In genomic region chr6:47828950-47829349, GRCm38 (mm10) we compare ENCODE assay signal across 8 mouse cellular contexts. TPM values are rescaled to one million over a fixed set of nuclear protein-coding genes. Genes with fewer than 3 reads are reported as not detected.
DNase-seq lines count a peak whose midpoint lies in the region; ATAC-seq and TF ChIP-seq lines count a peak whose summit lies in the region.

No protein-coding gene starts in this region.

- no peaks in the 10 kb centered on the region for H3K9me3 ChIP-seq in hindbrain, embryonic 16.5 days (ENCODE audit: control insufficient read depth, low read length)
- H3K9me3 ChIP-seq in neural tube, embryonic 14.5 days (ENCODE audit: control insufficient read depth, low read length): no peaks in the 10 kb centered on the region

- WGBS in hindbrain, embryonic 16.5 days: 16% methylated on average over 1 of the region's 1 CpGs
- 14% methylated on average over 1 of the region's 1 CpGs for WGBS in neural tube, embryonic 14.5 days

- H3K4me2 ChIP-seq in hindbrain, embryonic 16.5 days (ENCODE audit: low read length): peak overlapping the region; percentile 57
- peak overlapping the region; percentile 59 for H3K4me2 ChIP-seq in neural tube, embryonic 14.5 days (ENCODE audit: low read depth, low read length)

- no peak overlapping the region for H3K9ac ChIP-seq in hindbrain, embryonic 16.5 days (ENCODE audit: low read depth, low read length)
- H3K9ac ChIP-seq in neural tube, embryonic 14.5 days (replicated peaks; ENCODE audit: low read depth, low read length): peak overlapping the region; percentile 93; the same call in 1 of the 2 replicates

- peak; percentile 54 for TF ChIP-seq CTCF in left cerebral cortex, adult 2 months (IDR thresholded peaks at IDR 0.05)
- TF ChIP-seq CTCF in cortical plate, adult 2 months (IDR thresholded peaks at IDR 0.05; ENCODE audit: extremely low read depth, insufficient read depth, low read length): peak; percentile 33; the same call in 1 of the 2 replicates

- H3K36me3 ChIP-seq in hindbrain, embryonic 16.5 days (ENCODE audit: control insufficient read depth, insufficient read depth, low read length): peaks cover 8% of the 10 kb centered on the region
- peaks cover 19% of the 10 kb centered on the region for H3K36me3 ChIP-seq in neural tube, embryonic 14.5 days (ENCODE audit: control insufficient read depth, insufficient read depth, low read length)

- H3K27ac ChIP-seq in left cerebral cortex, adult 2 months: no peak overlapping the region
- H3K27ac ChIP-seq in cortical plate, adult 2 months (ENCODE audit: insufficient read depth, low read length): no peak overlapping the region
- H3K27ac ChIP-seq in hindbrain, embryonic 16.5 days (ENCODE audit: low read depth, low read length): no peak overlapping the region
- H3K27ac ChIP-seq in neural tube, embryonic 14.5 days (ENCODE audit: low read depth, low read length): no peak overlapping the region

- no peaks in the 10 kb centered on the region for H3K4me1 ChIP-seq in cortical plate, adult 2 months (ENCODE audit: control insufficient read depth, insufficient read depth, low read length)
- H3K4me1 ChIP-seq in hindbrain, embryonic 16.5 days (ENCODE audit: control insufficient read depth, insufficient read depth, low read depth, low read length): peaks cover 13% of the 10 kb centered on the region
- H3K4me1 ChIP-seq in neural tube, embryonic 14.5 days (ENCODE audit: control insufficient read depth, insufficient read depth, low read length): peaks cover 6% of the 10 kb centered on the region; the same call in 1 of the 2 replicates

- DNase-seq in left cerebral cortex, adult 2 months (ENCODE audit: extremely low spot score in 1 of 2, low spot score in 2 of 2): no peak
- no peak for DNase-seq in left cerebral cortex, adult 18-20 months (ENCODE audit: low spot score in 2 of 2)
- no peak for DNase-seq in spleen, adult 12 weeks (ENCODE audit: low spot score)
- no peak for DNase-seq in cerebellum, adult 8-10 months
- no peak for DNase-seq in urinary bladder, postnatal 14 days (ENCODE audit: low spot score)

- ATAC-seq in hindbrain, embryonic 16.5 days: no peak
- no peak for ATAC-seq in neural tube, embryonic 14.5 days (ENCODE audit: low read depth)

- H3K4me3 ChIP-seq in left cerebral cortex, adult 2 months: no peak overlapping the region
- 0 out of 2 replicates have a peak overlapping the region, but pooled peaks have one; percentile 4 for H3K4me3 ChIP-seq in cortical plate, adult 2 months (ENCODE audit: insufficient read depth, low read length)
- H3K4me3 ChIP-seq in hindbrain, embryonic 16.5 days (ENCODE audit: low read length): peak overlapping the region; percentile 94
- peak overlapping the region; percentile 81 for H3K4me3 ChIP-seq in neural tube, embryonic 14.5 days (ENCODE audit: low read depth, low read length)

- no peaks in the 10 kb centered on the region; the same call in 1 of the 2 replicates for H3K27me3 ChIP-seq in hindbrain, embryonic 16.5 days (replicated peaks; ENCODE audit: control insufficient read depth, insufficient read depth, low read length)
- no peaks in the 10 kb centered on the region for H3K27me3 ChIP-seq in neural tube, embryonic 14.5 days (ENCODE audit: control insufficient read depth, insufficient read depth, low read length)

- TF ChIP-seq POLR2A in cortical plate, adult 2 months (IDR thresholded peaks at IDR 0.05; ENCODE audit: extremely low read depth, insufficient read depth, low read length): no peak

- intact Hi-C loops in left cerebral cortex, adult 2 months (cut with DNase I): loop anchor here (1.0 kb wide), 1 partner anchor 30 kb away; no protein-coding TSS in a partner anchor

RNA-seq across cellular contexts. Expression of gene Zfp786, which starts 1.7 kb away (rescaled TPM):
- total RNA-seq in left cerebral cortex, adult 2 months (2021): 1 to 10 TPM; 5.4 to 6.1 TPM
- total RNA-seq in left cerebral cortex, adult 18-20 months (2021): 1 to 10 TPM; 5.2 to 6.2 TPM
- 2.0 and 2.3 TPM in 2 replicates for polyA plus RNA-seq in cortical plate, adult 2 months (2012; rRNA removed)
- 13.9 and 15.7 TPM in 2 replicates for polyA plus RNA-seq in hindbrain, embryonic 16.5 days (2015; fragmentation: Nextera tagmentation; extraction: Ambion mirVana)
- polyA plus RNA-seq in neural tube, embryonic 14.5 days (2014; fragmentation: Nextera tagmentation; extraction: Ambion mirVana): 17.7 and 18.4 TPM in 2 replicates

RNA-seq across cellular contexts. Expression of gene Zfp398, which starts 6.5 kb away (rescaled TPM):
- 10 to 100 TPM; 22.1 to 24.0 TPM for total RNA-seq in left cerebral cortex, adult 2 months (2021)
- total RNA-seq in left cerebral cortex, adult 18-20 months (2021): 10 to 100 TPM; 21.0 to 21.3 TPM
- polyA plus RNA-seq in cortical plate, adult 2 months (2012; rRNA removed): 14.2 and 14.6 TPM in 2 replicates
- 16.5 and 16.8 TPM in 2 replicates for polyA plus RNA-seq in hindbrain, embryonic 16.5 days (2015; fragmentation: Nextera tagmentation; extraction: Ambion mirVana)
- 20.1 and 23.1 TPM in 2 replicates for polyA plus RNA-seq in neural tube, embryonic 14.5 days (2014; fragmentation: Nextera tagmentation; extraction: Ambion mirVana)

RNA-seq across cellular contexts. Expression of gene Pdia4, which starts 15.7 kb away (rescaled TPM):
- 10 to 100 TPM; 54.7 to 58.1 TPM for total RNA-seq in left cerebral cortex, adult 2 months (2021)
- 10 to 100 TPM; 55.9 to 63.5 TPM for total RNA-seq in left cerebral cortex, adult 18-20 months (2021)
- 29.4 and 33.2 TPM in 2 replicates for polyA plus RNA-seq in cortical plate, adult 2 months (2012; rRNA removed)
- polyA plus RNA-seq in hindbrain, embryonic 16.5 days (2015; fragmentation: Nextera tagmentation; extraction: Ambion mirVana): 142 and 168 TPM in 2 replicates
- 138 and 165 TPM in 2 replicates for polyA plus RNA-seq in neural tube, embryonic 14.5 days (2014; fragmentation: Nextera tagmentation; extraction: Ambion mirVana)

RNA-seq across cellular contexts. Expression of gene Zfp282, which starts 48.1 kb away (rescaled TPM):
- total RNA-seq in left cerebral cortex, adult 2 months (2021): 10 to 100 TPM; 12.3 to 13.2 TPM
- 10 to 100 TPM; 10.5 to 11.1 TPM for total RNA-seq in left cerebral cortex, adult 18-20 months (2021)
- polyA plus RNA-seq in cortical plate, adult 2 months (2012; rRNA removed): 10.0 TPM in 2 replicates
- 20.9 and 22.9 TPM in 2 replicates for polyA plus RNA-seq in hindbrain, embryonic 16.5 days (2015; fragmentation: Nextera tagmentation; extraction: Ambion mirVana)
- 15.9 and 18.3 TPM in 2 replicates for polyA plus RNA-seq in neural tube, embryonic 14.5 days (2014; fragmentation: Nextera tagmentation; extraction: Ambion mirVana)
